Mouse (Mus musculus) A20 (cell line): ENCODE measurements around the gene Lyrm1.

ENCODE experiments used
- DNase-seq: peaks from one replicate; pipeline ENCODE4 v3.0.0-alpha.2; 2011; ENCODE audit warnings: low read depth, low spot score

Lyrm1 gene

GRCm38 (mm10) chr7:119895639-119896512 lies at the start of gene Lyrm1, which contains the start of gene Dcun1d3:
TSS of gene Lyrm1 (plus strand) at chr7:119895861.
TSS of gene Dcun1d3 (minus strand) at chr7:119896298.
- peak; percentile 98 for DNase-seq

- no peak for DNase-seq
Measured at GRCm38 (mm10) chr7:119847396-119847795, 48.3 kb upstream of the Lyrm1 start.

GRCm38 (mm10) chr7:119849096-119849495 lies 46.6 kb upstream of the Lyrm1 start:
- peak; percentile 34 for DNase-seq

GRCm38 (mm10) chr7:119850737-119851136 lies 44.9 kb upstream of the Lyrm1 start:
- no peak for DNase-seq

- no peak for DNase-seq
Measured at GRCm38 (mm10) chr7:119852494-119852893, 43.2 kb upstream of the Lyrm1 start.

GRCm38 (mm10) chr7:119853186-119853585 lies 42.5 kb upstream of the Lyrm1 start:
- DNase-seq = no peak

GRCm38 (mm10) chr7:119854362-119854761 lies 41.3 kb upstream of the Lyrm1 start:
- DNase-seq = no peak

- no peak for DNase-seq
Measured at GRCm38 (mm10) chr7:119855031-119855430, 40.6 kb upstream of the Lyrm1 start.

- DNase-seq = peak; percentile 26
Measured at GRCm38 (mm10) chr7:119859476-119859875, 36.2 kb upstream of the Lyrm1 start.

- DNase-seq = no peak
Measured at GRCm38 (mm10) chr7:119860116-119860515, 35.5 kb upstream of the Lyrm1 start.

GRCm38 (mm10) chr7:119860554-119860953 lies 35.1 kb upstream of the Lyrm1 start:
- no peak for DNase-seq

GRCm38 (mm10) chr7:119860971-119861334 lies 34.7 kb upstream of the Lyrm1 start:
- no peak for DNase-seq

GRCm38 (mm10) chr7:119861335-119862091 lies 34.1 kb upstream of the Lyrm1 start:
- DNase-seq = peak; percentile 15

- DNase-seq = no peak
Measured at GRCm38 (mm10) chr7:119862167-119862566, 33.5 kb upstream of the Lyrm1 start.

GRCm38 (mm10) chr7:119864500-119864899 lies 31.2 kb upstream of the Lyrm1 start:
- DNase-seq = no peak

- DNase-seq = no peak
Measured at GRCm38 (mm10) chr7:119866136-119866535, 29.5 kb upstream of the Lyrm1 start.

GRCm38 (mm10) chr7:119872204-119872603 lies 23.5 kb upstream of the Lyrm1 start:
- DNase-seq = no peak

- no peak for DNase-seq
Measured at GRCm38 (mm10) chr7:119873050-119873449, 22.6 kb upstream of the Lyrm1 start.

- DNase-seq = no peak
Measured at GRCm38 (mm10) chr7:119875776-119876440, 19.8 kb upstream of the Lyrm1 start.

- DNase-seq = no peak
Measured at GRCm38 (mm10) chr7:119879171-119879570, 16.5 kb upstream of the Lyrm1 start.

- DNase-seq = no peak
Measured at GRCm38 (mm10) chr7:119880345-119880744, 15.3 kb upstream of the Lyrm1 start.

- no peak for DNase-seq
Measured at GRCm38 (mm10) chr7:119881229-119881628, 14.4 kb upstream of the Lyrm1 start.
